Mouse (Mus musculus) forebrain, embryonic 11.5 days (tissue): ENCODE results near the gene Glis1. TPM values are rescaled to one million over a fixed set of nuclear protein-coding genes. Genes with fewer than 3 reads are reported as not detected.

Experiments used
- ATAC-seq: fragments of 200-750 bp; cut with Nextera tagmentation; replicated peaks from 2 replicates; pipeline ENCODE4 v1.8.0; 2017; ENCODE audit warnings: moderate TSS enrichment; ENCODE audit not compliant: low FRiP score
- DNase-seq: peaks from one replicate; pipeline ENCODE4 v3.0.0-alpha.2; 2017; ENCODE audit warnings: low spot score
- H3K27ac ChIP-seq: fragments of 300-500 bp; sonication (generic); 2 replicates; pipeline ENCODE4 v1.5.1; 2014; ENCODE audit warnings: low read depth, low read length
- H3K27me3 ChIP-seq: fragments of 300-500 bp; sonication (generic); 2 replicates; pipeline ENCODE4 v1.6.1; 2014; ENCODE audit warnings: mild to moderate bottlenecking, low read length, mixed read lengths; ENCODE audit not compliant: control insufficient read depth, insufficient read depth
- H3K36me3 ChIP-seq: fragments of 300-500 bp; sonication (generic); 2 replicates; pipeline ENCODE4 v1.6.1; 2014; ENCODE audit warnings: mild to moderate bottlenecking, low read length, moderate library complexity, mixed read lengths; ENCODE audit not compliant: control insufficient read depth, insufficient read depth
- H3K4me1 ChIP-seq: fragments of 300-500 bp; sonication (generic); replicated peaks from 2 replicates; pipeline ENCODE4 v1.6.1; 2014; ENCODE audit warnings: low read length, mixed read lengths; ENCODE audit not compliant: control insufficient read depth, insufficient read depth
- H3K4me2 ChIP-seq: fragments of 300-500 bp; sonication (generic); 2 replicates; pipeline ENCODE4 v1.6.1; 2014; ENCODE audit warnings: low read depth, mild to moderate bottlenecking, low read length, moderate library complexity, mixed read lengths; ENCODE audit not compliant: severe bottlenecking
- H3K4me3 ChIP-seq: fragments of 300-500 bp; sonication (generic); 2 replicates; pipeline ENCODE4 v1.5.1; 2014; ENCODE audit warnings: low read depth, low read length
- H3K9ac ChIP-seq: fragments of 300-500 bp; sonication (generic); 2 replicates; pipeline ENCODE4 v1.6.1; 2014; ENCODE audit warnings: low read length
- H3K9me3 ChIP-seq: fragments of 300-500 bp; sonication (generic); 2 replicates; pipeline ENCODE4 v1.6.1; 2016; ENCODE audit warnings: low read length, mixed read lengths; ENCODE audit not compliant: control insufficient read depth
- WGBS: fragments of 180-500 bp; shearing (Covaris S2); extraction: QIAGEN DNeasy Blood & Tissue Kit; methylation state at CpG from one replicate; pipeline ENCODE4 v1.1.7; 2014; 5-methylcytosine and 5-hydroxymethylcytosine counted together
- polyA plus RNA-seq: library from polyadenylated mRNA; unstranded; fragments of >200 nt; fragmentation: Nextera tagmentation; extraction: Ambion mirVana; gene quantifications from 2 replicates; pipeline ENCODE4 v1.2.1, GENCODE M21; 2014

Glis1 gene
- polyA plus RNA-seq, 1 experiment from 2014 or later: 5.5 TPM

GRCm38 (mm10) chr4:107580883-107581282, 146.5 kb downstream of the Glis1 start:
- 80% methylated on average over 11 of the region's 11 CpGs for WGBS
- no peak overlapping the region for H3K4me3 ChIP-seq
- DNase-seq (no peak), ATAC-seq (no peak)
- no peak overlapping the region for H3K27ac ChIP-seq
- H3K27me3 ChIP-seq: no peaks in the 10 kb centered on the region
- no peaks in the 10 kb centered on the region for H3K4me1 ChIP-seq
- no peaks in the 10 kb centered on the region for H3K36me3 ChIP-seq
- no peaks in the 10 kb centered on the region for H3K9me3 ChIP-seq
- H3K9ac ChIP-seq: no peak overlapping the region
- H3K4me2 ChIP-seq: no peak overlapping the region

GRCm38 (mm10) chr4:107586391-107586790, 152.0 kb downstream of the Glis1 start:
- no peaks in the 10 kb centered on the region for H3K9me3 ChIP-seq
- no peak overlapping the region for H3K9ac ChIP-seq
- H3K4me3 ChIP-seq: no peak overlapping the region
- 82% methylated on average over 5 of the region's 5 CpGs for WGBS
- H3K4me2 ChIP-seq: no peak overlapping the region
- no peaks in the 10 kb centered on the region for H3K36me3 ChIP-seq
- ATAC-seq (no peak), DNase-seq (no peak)
- H3K27me3 ChIP-seq: no peaks in the 10 kb centered on the region
- no peak overlapping the region for H3K27ac ChIP-seq
- no peaks in the 10 kb centered on the region for H3K4me1 ChIP-seq

- 85% methylated on average over 7 of the region's 7 CpGs for WGBS
- no peak overlapping the region for H3K9ac ChIP-seq
- no peaks in the 10 kb centered on the region for H3K36me3 ChIP-seq
- H3K9me3 ChIP-seq: no peaks in the 10 kb centered on the region
- H3K4me2 ChIP-seq: no peak overlapping the region
- H3K4me1 ChIP-seq: no peaks in the 10 kb centered on the region
- no peaks in the 10 kb centered on the region for H3K27me3 ChIP-seq
- DNase-seq (no peak), ATAC-seq (no peak)
- H3K27ac ChIP-seq: no peak overlapping the region
- no peak overlapping the region for H3K4me3 ChIP-seq
Measured at GRCm38 (mm10) chr4:107588637-107589036, 154.2 kb downstream of the Glis1 start.

- Histone ChIP-seq H3K4me3 (no peak overlapping the region), H3K9ac (no peak overlapping the region), H3K4me2 (no peak overlapping the region), H3K4me1 (no peaks in the 10 kb centered on the region), H3K9me3 (no peaks in the 10 kb centered on the region), H3K27ac (no peak overlapping the region), H3K27me3 (no peaks in the 10 kb centered on the region), H3K36me3 (no peaks in the 10 kb centered on the region)
- ATAC-seq: no peak
- WGBS: 87% methylated on average over 8 of the region's 8 CpGs
- DNase-seq: no peak
Measured at GRCm38 (mm10) chr4:107589046-107589445, 154.7 kb downstream of the Glis1 start.

GRCm38 (mm10) chr4:107590805-107591534, 156.6 kb downstream of the Glis1 start:
- ATAC-seq (no peak), DNase-seq (no peak)
- H3K27me3 ChIP-seq: no peaks in the 10 kb centered on the region
- H3K4me2 ChIP-seq: no peak overlapping the region
- H3K36me3 ChIP-seq: no peaks in the 10 kb centered on the region
- 70% methylated on average over 14 of the region's 14 CpGs for WGBS
- no peak overlapping the region for H3K9ac ChIP-seq
- no peaks in the 10 kb centered on the region for H3K4me1 ChIP-seq
- no peaks in the 10 kb centered on the region for H3K9me3 ChIP-seq
- no peak overlapping the region for H3K4me3 ChIP-seq
- H3K27ac ChIP-seq: no peak overlapping the region

- 89% methylated on average over 4 of the region's 4 CpGs for WGBS
- no peak for ATAC-seq
- Histone ChIP-seq H3K4me3 (no peak overlapping the region), H3K4me2 (no peak overlapping the region), H3K36me3 (no peaks in the 10 kb centered on the region), H3K27ac (no peak overlapping the region), H3K27me3 (no peaks in the 10 kb centered on the region), H3K4me1 (peaks cover 7% of the 10 kb centered on the region), H3K9ac (no peak overlapping the region), H3K9me3 (no peaks in the 10 kb centered on the region)
- no peak for DNase-seq
Measured at GRCm38 (mm10) chr4:107593426-107593825, 159.0 kb downstream of the Glis1 start.

GRCm38 (mm10) chr4:107597226-107597897, 163.0 kb downstream of the Glis1 start:
- H3K27ac ChIP-seq: no peak overlapping the region

GRCm38 (mm10) chr4:107597898-107598580, 163.6 kb downstream of the Glis1 start:
- 16% methylated on average over 10 of the region's 10 CpGs for WGBS
- H3K4me1 ChIP-seq: peaks cover 7% of the 10 kb centered on the region
- no peaks in the 10 kb centered on the region for H3K9me3 ChIP-seq
- no peak overlapping the region for H3K4me2 ChIP-seq
- no peak overlapping the region for H3K27ac ChIP-seq
- H3K4me3 ChIP-seq: no peak overlapping the region
- no peaks in the 10 kb centered on the region for H3K36me3 ChIP-seq
- H3K27me3 ChIP-seq: no peaks in the 10 kb centered on the region
- ATAC-seq (no peak; the same call in 1 of the 2 replicates), DNase-seq (peak; percentile 61)
- peak overlapping the region; percentile 41; the same call in 1 of the 2 replicates for H3K9ac ChIP-seq

More at GRCm38 (mm10) chr4:107597226-107597897, 163.0 kb downstream of the Glis1 start:
- 55% methylated on average over 9 of the region's 9 CpGs for WGBS
- DNase-seq: no peak
- Histone ChIP-seq H3K36me3 (no peaks in the 10 kb centered on the region), H3K9ac (no peak overlapping the region; the same call in 1 of the 2 replicates), H3K4me1 (peaks cover 7% of the 10 kb centered on the region), H3K4me3 (no peak overlapping the region), H3K27me3 (no peaks in the 10 kb centered on the region), H3K9me3 (no peaks in the 10 kb centered on the region), H3K4me2 (no peak overlapping the region)
- no peak for ATAC-seq
